Mouse (Mus musculus) erythroblast, embryonic 14.5 days (primary cell): ENCODE data around the gene Mms19.

Source experiments
- GATA1 ChIP-seq: IDR thresholded peaks from 2 replicates; pipeline ENCODE4 v1.6.1; 2012; ENCODE audit warnings: low read length, inconsistent platforms, mixed read lengths
- TAL1 ChIP-seq: IDR thresholded peaks from 3 replicates; pipeline ENCODE4 v1.6.1; 2012; ENCODE audit warnings: low read length, inconsistent platforms, mixed read lengths

DNA sequence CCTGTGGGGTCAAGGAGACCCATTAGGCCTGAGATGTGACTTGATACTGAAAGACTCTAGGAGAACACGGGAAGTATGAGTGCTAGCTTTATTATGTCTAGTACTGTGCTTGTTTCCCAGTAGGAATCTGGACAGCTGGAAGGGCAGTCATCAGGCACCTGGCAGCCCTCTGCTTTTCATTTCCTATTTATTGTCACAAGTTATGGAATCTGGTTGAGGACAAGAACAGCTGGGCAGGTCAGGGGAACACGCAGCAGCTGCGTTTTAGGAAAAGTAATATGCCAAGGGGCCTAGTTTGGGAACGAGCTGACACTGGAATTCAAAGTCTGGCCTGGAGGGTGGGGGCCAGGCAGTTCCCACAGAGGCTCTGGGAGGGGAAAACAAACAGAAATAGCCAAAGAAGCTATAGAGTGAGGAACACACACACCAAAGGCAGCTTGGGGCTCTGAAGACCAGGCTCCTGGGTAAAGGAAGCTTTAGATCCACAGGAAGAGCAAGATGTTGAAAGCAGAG is 19.5 kb upstream of the Mms19 start:
- TF ChIP-seq GATA1 (no peak), TAL1 (no peak)
